Mouse (Mus musculus): ENCODE measurements around the gene Tnp2.
"Not testable (repeated sequence)": the region's sequence is repeated elsewhere in the genome, so short reads cannot be mapped to it uniquely, and the experiment has no call there.

Gene Tnp2

GRCm38 (mm10) chr16:10810376-10810775, 21.9 kb upstream of the Tnp2 start:
- no peaks in the 10 kb centered on the region for H3K9me3 ChIP-seq (ENCODE audit: low read length)
- TF ChIP-seq NANOG (IDR thresholded peaks at IDR 0.05; ENCODE audit: borderline replicate concordance, low read length) (no peak), CTCF (conservative IDR thresholded peaks at IDR 0.05; ENCODE audit: low read length) (no peak), POU5F1 (IDR thresholded peaks at IDR 0.05; ENCODE audit: borderline replicate concordance, low read length) (no peak)
- H3K36me3 ChIP-seq (ENCODE audit: insufficient read depth, low read length): no peaks in the 10 kb centered on the region
- peaks cover 47% of the 10 kb centered on the region for H3K27me3 ChIP-seq (ENCODE audit: insufficient read depth, low read length)
- H3K4me1 ChIP-seq (replicated peaks; ENCODE audit: low read depth, low read length): peaks cover 13% of the 10 kb centered on the region
- H3K4me3 ChIP-seq (replicated peaks; ENCODE audit: low read length): no peak overlapping the region

GRCm38 (mm10) chr16:10805789-10806527, 17.5 kb upstream of the Tnp2 start, which contains the start of gene Prm1:
Gene Prm1 (minus strand): TSS chr16:10805839.
- peaks cover 39% of the 10 kb centered on the region for H3K27me3 ChIP-seq (ENCODE audit: insufficient read depth, low read length)
- TF ChIP-seq CTCF (conservative IDR thresholded peaks at IDR 0.05; ENCODE audit: low read length) (no peak), NANOG (IDR thresholded peaks at IDR 0.05; ENCODE audit: borderline replicate concordance, low read length) (no peak), POU5F1 (IDR thresholded peaks at IDR 0.05; ENCODE audit: borderline replicate concordance, low read length) (no peak)
- H3K4me3 ChIP-seq (replicated peaks; ENCODE audit: low read length): no peak within 1 kb of the TSS
- H3K4me1 ChIP-seq (replicated peaks; ENCODE audit: low read depth, low read length): 0 out of 2 replicates have a peak, but pooled peaks cover 4% of the 10 kb centered on the region
- H3K9me3 ChIP-seq (ENCODE audit: low read length): no peaks in the 10 kb centered on the region
- no peaks in the 10 kb centered on the region for H3K36me3 ChIP-seq (ENCODE audit: insufficient read depth, low read length)

GRCm38 (mm10) chr16:10802420-10802819, 14.0 kb upstream of the Tnp2 start:
- not testable (repeated sequence) for H3K4me3 ChIP-seq (replicated peaks; ENCODE audit: low read length); H3K9me3 ChIP-seq (ENCODE audit: low read length); H3K4me1 ChIP-seq (replicated peaks; ENCODE audit: low read depth, low read length); H3K36me3 ChIP-seq (ENCODE audit: insufficient read depth, low read length)
- peaks cover 16% of the 10 kb centered on the region for H3K27me3 ChIP-seq (ENCODE audit: insufficient read depth, low read length)

DNA sequence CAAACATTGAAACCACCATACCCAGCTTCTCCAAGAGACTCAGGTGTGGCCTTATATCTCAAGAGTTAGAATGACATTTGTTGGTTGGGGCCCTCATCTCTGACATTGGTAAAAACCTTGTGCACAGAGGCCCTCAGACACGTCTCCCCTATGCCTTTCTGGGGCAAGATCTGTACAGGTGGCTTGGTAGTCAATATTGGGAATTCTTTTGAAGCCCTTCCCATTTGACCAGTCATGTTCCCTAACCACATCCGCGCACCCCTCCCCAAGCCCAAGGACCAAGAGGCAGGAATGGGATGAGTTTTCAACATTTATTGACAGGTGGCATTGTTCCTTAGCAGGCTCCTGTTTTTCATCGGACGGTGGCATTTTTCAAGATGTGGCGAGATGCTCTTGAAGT, 7.6 kb upstream of the Tnp2 start, which contains the start of gene Prm2:
Gene Prm2, minus strand, starts transcription at position 101 of the 400 bp plus-strand sequence.
- Histone ChIP-seq H3K4me3 (replicated peaks; ENCODE audit: low read length) (no peak within 1 kb of the TSS), H3K36me3 (ENCODE audit: insufficient read depth, low read length) (no peaks in the 10 kb centered on the region), H3K4me1 (replicated peaks; ENCODE audit: low read depth, low read length) (peaks cover 4% of the 10 kb centered on the region; the same call in 1 of the 2 replicates), H3K27me3 (ENCODE audit: insufficient read depth, low read length) (peaks cover 51% of the 10 kb centered on the region), H3K9me3 (ENCODE audit: low read length) (no peaks in the 10 kb centered on the region)
- TF ChIP-seq CTCF (conservative IDR thresholded peaks at IDR 0.05; ENCODE audit: low read length) (no peak), NANOG (IDR thresholded peaks at IDR 0.05; ENCODE audit: borderline replicate concordance, low read length) (no peak), POU5F1 (IDR thresholded peaks at IDR 0.05; ENCODE audit: borderline replicate concordance, low read length) (no peak)

- Histone ChIP-seq H3K27me3 (ENCODE audit: insufficient read depth, low read length) (peaks cover 56% of the 10 kb centered on the region), H3K4me1 (replicated peaks; ENCODE audit: low read depth, low read length) (peaks cover 34% of the 10 kb centered on the region), H3K4me3 (replicated peaks; ENCODE audit: low read length) (no peak within 1 kb of the TSS), H3K9me3 (ENCODE audit: low read length) (no peaks in the 10 kb centered on the region), H3K36me3 (ENCODE audit: insufficient read depth, low read length) (no peaks in the 10 kb centered on the region)
- TF ChIP-seq NANOG (IDR thresholded peaks at IDR 0.05; ENCODE audit: borderline replicate concordance, low read length) (no peak), CTCF (conservative IDR thresholded peaks at IDR 0.05; ENCODE audit: low read length) (no peak), POU5F1 (IDR thresholded peaks at IDR 0.05; ENCODE audit: borderline replicate concordance, low read length) (no peak)
Observed at GRCm38 (mm10) chr16:10790702-10791101, 2.2 kb upstream of the Tnp2 start, which contains the start of gene Prm3. Gene Prm3 (minus strand): TSS chr16:10790914.

GRCm38 (mm10) chr16:10788866-10789265, 406 bp upstream of the Tnp2 start:
- H3K27me3 ChIP-seq (ENCODE audit: insufficient read depth, low read length): peaks cover 51% of the 10 kb centered on the region
- H3K9me3 ChIP-seq (ENCODE audit: low read length): no peaks in the 10 kb centered on the region
- peak overlapping the region; percentile 65; the same call in 1 of the 2 replicates for H3K4me3 ChIP-seq (replicated peaks; ENCODE audit: low read length)
- H3K4me1 ChIP-seq (replicated peaks; ENCODE audit: low read depth, low read length): peaks cover 38% of the 10 kb centered on the region
- H3K36me3 ChIP-seq (ENCODE audit: insufficient read depth, low read length): no peaks in the 10 kb centered on the region
- TF ChIP-seq POU5F1 (IDR thresholded peaks at IDR 0.05; ENCODE audit: borderline replicate concordance, low read length) (no peak), CTCF (conservative IDR thresholded peaks at IDR 0.05; ENCODE audit: low read length) (no peak), NANOG (IDR thresholded peaks at IDR 0.05; ENCODE audit: borderline replicate concordance, low read length) (no peak)

GRCm38 (mm10) chr16:10787548-10788058, 857 bp downstream of the Tnp2 start:
- TF ChIP-seq NANOG (IDR thresholded peaks at IDR 0.05; ENCODE audit: borderline replicate concordance, low read length) (no peak), POU5F1 (IDR thresholded peaks at IDR 0.05; ENCODE audit: borderline replicate concordance, low read length) (no peak), CTCF (conservative IDR thresholded peaks at IDR 0.05; ENCODE audit: low read length) (no peak)
- H3K36me3 ChIP-seq (ENCODE audit: insufficient read depth, low read length): peaks cover 2% of the 10 kb centered on the region; the same call in 1 of the 2 replicates
- peaks cover 50% of the 10 kb centered on the region for H3K4me1 ChIP-seq (replicated peaks; ENCODE audit: low read depth, low read length)
- H3K27me3 ChIP-seq (ENCODE audit: insufficient read depth, low read length): peaks cover 61% of the 10 kb centered on the region
- H3K9me3 ChIP-seq (ENCODE audit: low read length): no peaks in the 10 kb centered on the region
- peak overlapping the region; percentile 65; the same call in 1 of the 2 replicates for H3K4me3 ChIP-seq (replicated peaks; ENCODE audit: low read length)

- Histone ChIP-seq H3K27me3 (ENCODE audit: insufficient read depth, low read length) (peaks cover 62% of the 10 kb centered on the region), H3K36me3 (ENCODE audit: insufficient read depth, low read length) (peaks cover 3% of the 10 kb centered on the region; the same call in 1 of the 2 replicates), H3K4me3 (replicated peaks; ENCODE audit: low read length) (peak overlapping the region; percentile 86; the same call in 1 of the 2 replicates), H3K4me1 (replicated peaks; ENCODE audit: low read depth, low read length) (peaks cover 57% of the 10 kb centered on the region), H3K9me3 (ENCODE audit: low read length) (no peaks in the 10 kb centered on the region)
- TF ChIP-seq CTCF (conservative IDR thresholded peaks at IDR 0.05; ENCODE audit: low read length) (0 out of 2 replicates have a peak, but pooled peaks have one; percentile 1), POU5F1 (IDR thresholded peaks at IDR 0.05; ENCODE audit: borderline replicate concordance, low read length) (no peak)
Observed at GRCm38 (mm10) chr16:10786782-10787547, 1.5 kb downstream of the Tnp2 start.
